Mouse (Mus musculus) midbrain, postnatal 0 days (tissue): ENCODE results near the gene Rasgrf1. TPM values are rescaled to one million over a fixed set of nuclear protein-coding genes. Genes with fewer than 3 reads are reported as not detected.

ENCODE experiments used
- ATAC-seq: fragments of 200-750 bp; cut with Nextera tagmentation; 2 replicates; pipeline ENCODE4 v1.8.0; 2017; ENCODE audit warnings: moderate number of reproducible peaks, mild to moderate bottlenecking, moderate TSS enrichment, moderate library complexity; ENCODE audit not compliant: low FRiP score
- DNase-seq: peaks from one replicate; pipeline ENCODE4 v3.0.0-alpha.2; 2015; ENCODE audit warnings: low spot score
- H3K27ac ChIP-seq: fragments of 300-500 bp; sonication (generic); 2 replicates; pipeline ENCODE4 v1.5.1; 2014; ENCODE audit warnings: low read depth, mild to moderate bottlenecking, low read length, mixed read lengths
- H3K27me3 ChIP-seq: fragments of 300-500 bp; sonication (generic); 2 replicates; pipeline ENCODE4 v1.6.1; 2014; ENCODE audit warnings: low read length, control low read depth, mixed read lengths; ENCODE audit not compliant: insufficient read depth
- H3K36me3 ChIP-seq: fragments of 300-500 bp; sonication (generic); 2 replicates; pipeline ENCODE4 v1.6.1; 2014; ENCODE audit warnings: low read length, control low read depth, mixed read lengths; ENCODE audit not compliant: insufficient read depth
- H3K4me1 ChIP-seq: fragments of 300-500 bp; sonication (generic); 2 replicates; pipeline ENCODE4 v1.6.1; 2014; ENCODE audit warnings: mild to moderate bottlenecking, control low read depth, antibody characterized with exemption, low read length, mixed read lengths; ENCODE audit not compliant: insufficient read depth
- H3K4me2 ChIP-seq: fragments of 300-500 bp; sonication (generic); 2 replicates; pipeline ENCODE4 v1.6.1; 2014; ENCODE audit warnings: low read depth, mild to moderate bottlenecking, low read length, mixed read lengths; ENCODE audit not compliant: poor library complexity, severe bottlenecking
- H3K4me3 ChIP-seq: fragments of 300-500 bp; sonication (generic); 2 replicates; pipeline ENCODE4 v1.5.1; 2014; ENCODE audit warnings: low read depth, mild to moderate bottlenecking, low read length, moderate library complexity
- H3K9ac ChIP-seq: fragments of 300-500 bp; sonication (generic); replicated peaks from 2 replicates; pipeline ENCODE4 v1.6.1; 2014; ENCODE audit warnings: mild to moderate bottlenecking, low read length, moderate library complexity, mixed read lengths; ENCODE audit not compliant: poor library complexity, severe bottlenecking
- H3K9me3 ChIP-seq: fragments of 300-500 bp; sonication (generic); 2 replicates; pipeline ENCODE4 v1.6.1; 2016; ENCODE audit warnings: low read length, control low read depth
- CTCF ChIP-seq: IDR thresholded peaks from 2 replicates; pipeline ENCODE4 v1.5.1; 2016; ENCODE audit warnings: antibody characterized with exemption, mild to moderate bottlenecking
- WGBS: fragments of 180-500 bp; shearing (Covaris S2); extraction: QIAGEN DNeasy Blood & Tissue Kit; methylation state at CpG from one replicate; pipeline ENCODE4 v1.1.7; 2014; 5-methylcytosine and 5-hydroxymethylcytosine counted together
- polyA plus RNA-seq: library from polyadenylated mRNA; unstranded; fragments of >200 nt; fragmentation: Nextera tagmentation; extraction: Ambion mirVana; gene quantifications from 2 replicates; pipeline ENCODE4 v1.2.1, GENCODE M21; 2015
- total RNA-seq: library from RNA; depleted of rRNA; stranded (reverse); fragments of >200 nt; gene quantifications from 2 replicates; pipeline ENCODE4 v1.2.3, GENCODE M21; 2014

Gene Rasgrf1
- total and polyA plus RNA-seq, 2 experiments from 2014 or later: 24.0 to 40.8 TPM

DNA sequence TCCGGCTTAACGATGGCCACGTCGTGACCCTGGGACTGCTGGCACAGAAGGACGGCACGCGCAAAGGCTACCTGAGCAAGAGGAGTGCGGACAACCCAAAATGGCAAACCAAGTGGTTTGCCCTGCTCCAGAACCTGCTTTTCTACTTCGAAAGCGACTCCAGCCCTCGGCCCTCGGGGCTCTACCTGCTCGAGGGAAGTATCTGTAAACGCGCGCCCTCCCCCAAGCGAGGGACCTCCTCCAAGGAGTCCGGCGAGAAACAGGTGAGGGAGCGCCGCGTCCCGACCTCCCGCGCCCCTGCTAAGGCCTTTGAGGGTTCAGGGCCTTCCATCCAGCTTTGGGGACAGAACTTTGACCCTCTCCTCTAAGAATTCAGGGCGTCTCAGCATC, 298 bp downstream of the Rasgrf1 start:
- 1% methylated on average over 26 of the region's 26 CpGs for WGBS
- no peaks in the 10 kb centered on the region; the same call in 1 of the 2 replicates for H3K4me1 ChIP-seq
- ATAC-seq (peak; percentile 1; the same call in 1 of the 2 replicates), DNase-seq (no peak)
- H3K27me3 ChIP-seq: peaks cover 52% of the 10 kb centered on the region
- no peaks in the 10 kb centered on the region for H3K9me3 ChIP-seq
- 0 out of 2 replicates have a peak overlapping the region, but pooled peaks have one; percentile 47 for H3K27ac ChIP-seq
- peak overlapping the region; percentile 79 for H3K4me2 ChIP-seq
- peak overlapping the region; percentile 47 for H3K4me3 ChIP-seq
- H3K9ac ChIP-seq: peak overlapping the region; percentile 62
- no peaks in the 10 kb centered on the region for H3K36me3 ChIP-seq
- TF ChIP-seq CTCF: no peak

DNA sequence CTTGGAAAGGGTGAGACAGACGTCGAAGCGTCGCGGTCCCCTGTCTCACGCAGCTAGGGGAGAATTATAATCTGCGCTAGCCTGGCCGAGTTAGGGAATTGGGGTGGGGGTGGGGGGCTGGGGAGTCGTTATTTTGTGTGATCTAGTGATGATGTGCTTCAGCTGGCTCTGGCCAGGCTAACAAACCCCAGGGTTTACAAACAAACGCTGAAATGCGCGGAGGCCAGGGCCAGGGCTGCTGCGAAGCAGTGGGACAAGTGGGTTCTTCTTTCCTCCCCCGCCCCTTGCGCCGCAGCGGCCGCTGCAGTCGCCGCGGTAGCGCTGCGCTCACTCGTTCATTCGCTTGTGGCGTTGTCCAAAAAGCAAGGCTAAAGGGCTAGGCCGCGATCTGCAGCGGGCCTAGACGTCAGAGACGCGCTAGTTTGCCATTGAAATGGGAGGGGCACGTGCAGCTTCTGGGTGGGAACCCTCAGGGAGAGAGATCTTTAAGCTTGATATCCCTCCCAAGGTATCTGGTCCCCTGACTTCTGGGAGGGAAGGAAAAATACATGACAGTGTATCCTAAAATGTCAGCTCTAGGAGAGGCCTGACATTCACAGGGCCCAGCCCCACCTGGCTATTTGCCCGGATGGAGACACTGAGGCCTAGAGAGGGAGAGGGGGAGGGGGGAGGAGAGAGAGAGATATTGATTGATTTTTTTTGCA, 1.2 kb downstream of the Rasgrf1 start:
- no peaks in the 10 kb centered on the region; the same call in 1 of the 2 replicates for H3K4me1 ChIP-seq
- 0 out of 2 replicates have a peak overlapping the region, but pooled peaks have one; percentile 33 for H3K9ac ChIP-seq
- DNase-seq: peak; percentile 34
- no peak overlapping the region for H3K27ac ChIP-seq
- 2% methylated on average over 34 of the region's 34 CpGs for WGBS
- H3K4me3 ChIP-seq: peak overlapping the region; percentile 47
- peaks cover 52% of the 10 kb centered on the region for H3K27me3 ChIP-seq
- no peaks in the 10 kb centered on the region for H3K9me3 ChIP-seq
- H3K4me2 ChIP-seq: peak overlapping the region; percentile 79
- TF ChIP-seq CTCF: no peak
- H3K36me3 ChIP-seq: no peaks in the 10 kb centered on the region
- no peak for ATAC-seq

DNA sequence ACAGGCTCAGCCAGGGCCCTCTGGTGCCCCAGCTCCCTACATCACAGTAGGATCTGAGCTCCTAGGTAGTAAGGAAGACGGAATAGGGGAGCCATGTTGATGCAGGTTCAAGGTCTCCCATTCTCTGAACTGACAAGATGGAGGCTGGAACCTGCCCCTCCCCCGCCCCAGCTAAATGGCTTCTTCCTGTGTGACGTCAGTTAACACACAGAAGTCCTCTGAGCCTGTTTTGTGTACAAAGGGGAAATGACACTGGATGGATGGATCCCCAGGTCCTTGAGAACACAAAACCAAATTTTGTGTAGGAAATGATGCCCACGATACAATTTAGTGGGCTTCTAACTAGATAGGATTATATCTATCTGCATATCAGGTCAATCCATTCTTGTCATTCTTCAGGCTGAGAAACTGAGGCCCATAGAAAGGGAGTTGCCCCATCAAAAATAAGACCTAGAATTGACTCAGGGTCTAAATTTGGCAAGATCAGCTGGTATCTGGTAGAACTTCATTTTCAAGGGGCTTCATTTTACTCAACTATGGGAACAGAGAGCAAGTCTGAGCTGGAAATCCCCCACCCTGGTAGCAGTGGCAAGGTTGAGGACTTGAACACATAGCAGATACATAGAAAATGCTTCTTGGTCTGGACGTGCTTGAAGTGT, 2.3 kb downstream of the Rasgrf1 start:
- ATAC-seq (no peak), DNase-seq (no peak)
- no peaks in the 10 kb centered on the region for H3K9me3 ChIP-seq
- no peak overlapping the region for H3K27ac ChIP-seq
- H3K4me1 ChIP-seq: no peaks in the 10 kb centered on the region; the same call in 1 of the 2 replicates
- 76% methylated on average over 5 of the region's 5 CpGs for WGBS
- H3K4me3 ChIP-seq: no peak overlapping the region
- no peak for TF ChIP-seq CTCF
- peaks cover 41% of the 10 kb centered on the region for H3K27me3 ChIP-seq
- H3K9ac ChIP-seq: no peak overlapping the region
- H3K36me3 ChIP-seq: no peaks in the 10 kb centered on the region
- no peak overlapping the region for H3K4me2 ChIP-seq

DNA sequence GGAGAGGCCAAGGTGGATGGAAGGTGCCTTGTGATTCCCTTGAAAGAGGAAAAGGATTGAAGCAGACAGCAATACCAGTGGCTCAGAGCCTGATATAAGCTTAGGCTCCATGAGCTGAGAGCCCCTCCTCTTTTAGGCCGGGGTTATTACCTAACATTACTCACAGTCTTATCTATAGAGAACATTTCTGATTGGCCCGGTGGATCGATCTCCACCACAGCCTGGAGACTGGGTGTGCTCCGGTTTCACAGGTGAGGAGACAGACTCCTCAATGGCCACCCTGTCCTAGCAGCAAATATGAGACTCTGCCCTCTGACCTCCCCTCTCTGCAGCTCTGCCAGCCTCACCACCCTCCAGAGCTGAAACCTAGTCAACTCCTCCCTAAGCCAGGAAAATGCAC, 3.4 kb downstream of the Rasgrf1 start:
- 69% methylated on average over 4 of the region's 4 CpGs for WGBS
- no peaks in the 10 kb centered on the region for H3K9me3 ChIP-seq
- H3K36me3 ChIP-seq: no peaks in the 10 kb centered on the region
- no peak for TF ChIP-seq CTCF
- no peak overlapping the region for H3K4me3 ChIP-seq
- peaks cover 32% of the 10 kb centered on the region for H3K27me3 ChIP-seq
- H3K9ac ChIP-seq: no peak overlapping the region
- no peaks in the 10 kb centered on the region; the same call in 1 of the 2 replicates for H3K4me1 ChIP-seq
- DNase-seq (no peak), ATAC-seq (no peak)
- H3K27ac ChIP-seq: no peak overlapping the region
- H3K4me2 ChIP-seq: no peak overlapping the region

DNA sequence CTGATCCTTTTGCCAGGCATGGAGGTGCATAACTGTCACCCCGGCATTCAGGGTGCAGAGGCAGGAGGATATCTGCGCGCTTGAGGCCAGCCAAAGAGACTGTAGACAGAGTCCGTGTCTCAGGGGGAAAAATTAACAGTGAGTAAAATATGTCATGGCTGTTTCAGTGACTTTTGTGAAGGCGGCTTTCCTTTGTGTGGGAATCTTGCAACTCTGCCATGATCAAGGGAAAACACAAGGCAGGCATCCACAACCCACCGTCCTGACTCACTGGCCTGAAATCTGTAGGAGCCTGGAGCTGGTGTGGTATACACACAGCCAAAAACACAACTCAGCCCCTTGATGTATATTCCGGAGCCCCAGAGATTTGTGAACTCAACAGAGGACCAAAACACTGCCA, 6.8 kb downstream of the Rasgrf1 start:
- Histone ChIP-seq H3K9me3 (no peaks in the 10 kb centered on the region), H3K27me3 (peaks cover 16% of the 10 kb centered on the region), H3K4me3 (no peak overlapping the region), H3K9ac (no peak overlapping the region), H3K4me1 (no peaks in the 10 kb centered on the region), H3K4me2 (no peak overlapping the region), H3K36me3 (no peaks in the 10 kb centered on the region), H3K27ac (no peak overlapping the region)
- DNase-seq: no peak
- ATAC-seq: no peak
- WGBS: 94% methylated on average over 7 of the region's 7 CpGs
- TF ChIP-seq CTCF: no peak

DNA sequence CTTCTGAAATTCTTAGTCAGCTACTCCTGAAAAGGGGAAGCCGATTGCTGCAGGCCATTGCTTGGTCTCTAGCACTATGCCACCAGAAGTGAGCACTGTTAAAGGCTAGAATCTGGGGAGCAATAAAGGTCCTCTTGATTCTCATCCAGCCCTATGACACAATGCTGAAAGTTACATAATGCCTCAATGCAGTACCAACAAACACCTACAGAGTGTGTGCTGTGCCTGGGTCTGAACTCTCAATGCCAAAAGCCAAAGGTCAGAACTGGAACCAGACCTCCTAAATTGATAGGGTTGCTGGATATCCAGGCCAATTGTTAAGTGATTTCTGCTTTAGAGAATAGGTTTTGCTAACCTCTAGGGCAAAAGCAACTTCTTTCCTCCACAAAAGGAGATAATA, 7.7 kb downstream of the Rasgrf1 start:
- TF ChIP-seq CTCF: peak; percentile 9; the same call in 1 of the 2 replicates
- Histone ChIP-seq H3K9ac (no peak overlapping the region), H3K27me3 (peaks cover 6% of the 10 kb centered on the region), H3K9me3 (no peaks in the 10 kb centered on the region), H3K4me3 (no peak overlapping the region), H3K27ac (no peak overlapping the region), H3K4me2 (no peak overlapping the region), H3K4me1 (no peaks in the 10 kb centered on the region), H3K36me3 (no peaks in the 10 kb centered on the region)
- DNase-seq (no peak), ATAC-seq (no peak)
- 89% methylated on average over 1 of the region's 1 CpGs for WGBS
